Mouse (Mus musculus) lung, embryonic 16.5 days (tissue): ENCODE measurements around the gene Mageb2. TPM values are rescaled to one million over a fixed set of nuclear protein-coding genes. Genes with fewer than 3 reads are reported as not detected.
"Not testable (repeated sequence)": the region's sequence is repeated elsewhere in the genome, so short reads cannot be mapped to it uniquely, and the experiment has no call there.

Source experiments
- ATAC-seq: fragments of 200-750 bp; cut with Nextera tagmentation; 2 replicates; pipeline ENCODE4 v1.8.0; 2017; ENCODE audit warnings: low read depth, mild to moderate bottlenecking, moderate library complexity
- H3K27ac ChIP-seq: fragments of 300-500 bp; sonication (generic); 2 replicates; pipeline ENCODE4 v1.5.1; 2014; ENCODE audit warnings: mild to moderate bottlenecking, control low read depth, low read length
- H3K27me3 ChIP-seq: fragments of 300-500 bp; sonication (generic); 2 replicates; pipeline ENCODE4 v1.6.1; 2014; ENCODE audit warnings: low read depth, low read length, mixed read lengths; ENCODE audit not compliant: control insufficient read depth, insufficient read depth
- H3K36me3 ChIP-seq: fragments of 300-500 bp; sonication (generic); 2 replicates; pipeline ENCODE4 v1.6.1; 2014; ENCODE audit warnings: low read length; ENCODE audit not compliant: control insufficient read depth, insufficient read depth
- H3K4me1 ChIP-seq: fragments of 300-500 bp; sonication (generic); replicated peaks from 2 replicates; pipeline ENCODE4 v1.6.1; 2014; ENCODE audit warnings: low read length, mixed read lengths; ENCODE audit not compliant: control insufficient read depth, insufficient read depth
- H3K4me2 ChIP-seq: fragments of 300-500 bp; sonication (generic); 2 replicates; pipeline ENCODE4 v1.6.1; 2014; ENCODE audit warnings: low read depth, low read length, control low read depth
- H3K4me3 ChIP-seq: fragments of 300-500 bp; sonication (generic); 2 replicates; pipeline ENCODE4 v1.5.1; 2014; ENCODE audit warnings: mild to moderate bottlenecking, low read length, control low read depth
- H3K9ac ChIP-seq: fragments of 300-500 bp; sonication (generic); 2 replicates; pipeline ENCODE4 v1.6.1; 2014; ENCODE audit warnings: low read length, control low read depth
- H3K9me3 ChIP-seq: fragments of 300-500 bp; sonication (generic); 2 replicates; pipeline ENCODE4 v1.6.1; 2016; ENCODE audit warnings: low read length; ENCODE audit not compliant: control insufficient read depth
- WGBS: fragments of 180-500 bp; shearing (Covaris S2); extraction: QIAGEN DNeasy Blood & Tissue Kit; methylation state at CpG from one replicate; pipeline ENCODE4 v1.1.7; 2014; 5-methylcytosine and 5-hydroxymethylcytosine counted together
- polyA plus RNA-seq: library from polyadenylated mRNA; unstranded; fragments of >200 nt; fragmentation: Nextera tagmentation; extraction: Ambion mirVana; gene quantifications from 2 replicates; pipeline ENCODE4 v1.2.1, GENCODE M21; 2015

Gene Mageb2
- not detected in 2 replicates for polyA plus RNA-seq

DNA sequence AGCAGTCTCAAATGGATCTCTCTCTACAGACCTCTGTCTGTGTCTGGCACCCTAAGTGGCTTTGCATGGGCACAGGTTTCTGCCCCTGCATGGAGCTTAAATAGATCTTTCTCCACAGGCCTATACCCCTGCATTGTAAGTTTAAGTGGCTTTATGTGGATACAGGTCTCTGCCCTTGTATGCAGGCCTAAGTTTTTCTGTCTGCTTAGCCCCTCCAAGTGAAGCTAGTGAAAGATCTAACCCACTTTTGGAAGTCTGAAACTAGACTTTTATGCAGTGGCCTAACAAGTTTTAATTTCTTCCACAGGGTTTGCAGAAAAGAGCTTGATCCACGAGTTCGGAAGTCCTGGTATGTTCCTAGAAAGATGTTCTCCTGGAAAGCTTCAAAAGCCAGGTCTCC is at the start of gene Mageb2:
Gene Mageb2 (plus strand): TSS at position 301 of the 400 bp plus-strand sequence.
- not testable (repeated sequence) for H3K4me1 ChIP-seq, H3K36me3 ChIP-seq, ATAC-seq, H3K9ac ChIP-seq, H3K9me3 ChIP-seq, H3K27me3 ChIP-seq, H3K4me3 ChIP-seq, H3K4me2 ChIP-seq, H3K27ac ChIP-seq
- 70% methylated on average over 2 of the region's 2 CpGs for WGBS

DNA sequence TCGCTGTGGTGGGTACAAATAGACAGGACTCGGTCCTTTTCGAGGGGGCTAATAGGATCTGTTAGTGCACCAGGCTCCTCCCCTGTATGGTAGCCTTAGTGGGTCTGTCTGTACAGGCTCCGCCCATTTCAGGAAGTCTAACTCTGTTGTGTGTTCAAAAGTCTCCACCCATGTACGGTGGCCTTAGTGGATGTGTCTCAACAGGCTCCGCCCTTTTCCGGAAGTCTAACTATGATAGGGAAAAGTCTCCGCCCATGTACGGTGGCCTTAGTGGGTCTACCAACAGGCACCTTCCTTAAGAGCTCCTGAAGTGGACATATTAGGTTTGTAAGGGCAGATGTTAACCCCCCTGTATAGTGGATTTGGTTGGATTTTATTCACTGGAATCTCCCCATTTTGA is 18.2 kb upstream of the Mageb2 start:
- H3K9ac ChIP-seq, H3K36me3 ChIP-seq, H3K9me3 ChIP-seq, H3K27me3 ChIP-seq, ATAC-seq, H3K27ac ChIP-seq, H3K4me3 ChIP-seq, H3K4me1 ChIP-seq, H3K4me2 ChIP-seq: not testable (repeated sequence)
- WGBS = 91% methylated on average over 9 of the region's 9 CpGs

Other genes starting within 250 kb of the Mageb2 start
- gene Gm5072, start 60.8 kb downstream of the Mageb2 start, polyA plus RNA-seq = not detected in 2 replicates
- not detected in 2 replicates for gene Gm8914, start 148.4 kb downstream of the Mageb2 start, polyA plus RNA-seq
- not detected in 2 replicates for gene 1700084M14Rik, start 244.2 kb downstream of the Mageb2 start, polyA plus RNA-seq